Mouse (Mus musculus) layer of hippocampus, postnatal 25 days (tissue): Measurements from ENCODE around the gene Speg. TPM values are rescaled to one million over a fixed set of nuclear protein-coding genes. Genes with fewer than 3 reads are reported as not detected.

Source experiments
- total RNA-seq, 2 experiments: library from RNA; stranded (reverse); gene quantifications; 2 replicates each; pipeline ENCODE4 v1.2.3; 2021

Speg gene
- total RNA-seq, 2 experiments from 2014 or later = 154 to 196 TPM

Other genes starting within 250 kb of the Speg start
- gene Slc23a3, start 241.4 kb upstream of the Speg start, total RNA-seq = under 1 TPM; 0.30 to 0.35 TPM
- gene Cnppd1, start 232.6 kb upstream of the Speg start, total RNA-seq = 10 to 100 TPM; 26.6 to 38.6 TPM
- 100 to 1,000 TPM; 172 to 177 TPM for gene Retreg2, start 232.5 kb upstream of the Speg start, total RNA-seq
- gene Zfand2b, start 206.7 kb upstream of the Speg start, total RNA-seq = 10 to 100 TPM; 33.8 to 34.5 TPM
- gene Abcb6, start 194.9 kb upstream of the Speg start, total RNA-seq = 10 to 100 TPM; 25.2 to 28.0 TPM
- 10 to 100 TPM; 19.4 to 24.0 TPM for gene Ankzf1, start 183.1 kb upstream of the Speg start, total RNA-seq
- gene Atg9a, start 183.1 kb upstream of the Speg start, total RNA-seq = 100 to 1,000 TPM; 119 to 121 TPM
- gene Glb1l, start 164.5 kb upstream of the Speg start, total RNA-seq = 10 to 100 TPM; 12.6 to 14.4 TPM
- 10 to 100 TPM; 88.3 to 92.4 TPM for gene Stk16, start 164.5 kb upstream of the Speg start, total RNA-seq
- gene Tuba4a, start 155.4 kb upstream of the Speg start, total RNA-seq = 100 to 1,000 TPM; 560 to 573 TPM
- gene A630095N17Rik, start 143.2 kb upstream of the Speg start, total RNA-seq = not detected
- 10 to 100 TPM; 72.6 to 78.9 TPM for gene Dnajb2, start 138.9 kb upstream of the Speg start, total RNA-seq
- gene Ptprn, start 110.8 kb upstream of the Speg start, total RNA-seq = 100 to 1,000 TPM; 369 to 386 TPM
- 100 to 1,000 TPM in 1 of 2 experiments, 10 to 100 TPM in 1; 63.7 to 105 TPM for gene Resp18, start 96.9 kb upstream of the Speg start, total RNA-seq
- gene Dnpep, start 57.3 kb upstream of the Speg start, total RNA-seq = 10 to 100 TPM; 43.3 to 49.5 TPM
- 1 to 10 TPM in 1 of 2 experiments, under 1 TPM in 1; 0.94 to 1.2 TPM for gene Des, start 15.0 kb upstream of the Speg start, total RNA-seq
- 10 to 100 TPM; 60.5 to 66.7 TPM for gene Gmppa, start 60.6 kb downstream of the Speg start, total RNA-seq
- gene Asic4, start 75.1 kb downstream of the Speg start, total RNA-seq = 1 to 10 TPM; 8.9 to 9.9 TPM
- gene Chpf, start 104.0 kb downstream of the Speg start, total RNA-seq = 10 to 100 TPM; 77.2 to 82.8 TPM
- gene Tmem198, start 104.2 kb downstream of the Speg start, total RNA-seq = 10 to 100 TPM; 70.3 to 73.8 TPM
- gene Obsl1, start 131.2 kb downstream of the Speg start, total RNA-seq = 10 to 100 TPM; 18.9 to 20.2 TPM
- gene Inha, start 131.8 kb downstream of the Speg start, total RNA-seq = 10 to 100 TPM; 11.3 to 19.9 TPM
- gene Stk11ip, start 146.2 kb downstream of the Speg start, total RNA-seq = 10 to 100 TPM; 20.6 to 25.5 TPM
- gene Slc4a3, start 171.0 kb downstream of the Speg start, total RNA-seq = 100 to 1,000 TPM; 111 to 114 TPM